Mouse (Mus musculus) megakaryocyte, embryonic 14.5 days (primary cell): ENCODE data around the gene Lrrc29.

Experiments used
- FLI1 ChIP-seq: IDR thresholded peaks from 2 replicates; pipeline ENCODE4 v1.6.1; 2012; ENCODE audit warnings: low read length, inconsistent platforms, mixed read lengths
- GATA1 ChIP-seq: IDR thresholded peaks from 3 replicates; pipeline ENCODE4 v1.6.1; 2012; ENCODE audit warnings: mixed read lengths, low read length, inconsistent platforms, borderline replicate concordance

- TF ChIP-seq GATA1 = no peak; the same call in 2 of the 3 replicates
- no peak for TF ChIP-seq FLI1
Observed at GRCm38 (mm10) chr8:105288958-105289732, 36.9 kb downstream of the Lrrc29 start.
